Mouse (Mus musculus): ENCODE results near the gene Gm20883.
"Not testable (repeated sequence)": the region's sequence is repeated elsewhere in the genome, so short reads cannot be mapped to it uniquely, and the experiment has no call there.

DNA sequence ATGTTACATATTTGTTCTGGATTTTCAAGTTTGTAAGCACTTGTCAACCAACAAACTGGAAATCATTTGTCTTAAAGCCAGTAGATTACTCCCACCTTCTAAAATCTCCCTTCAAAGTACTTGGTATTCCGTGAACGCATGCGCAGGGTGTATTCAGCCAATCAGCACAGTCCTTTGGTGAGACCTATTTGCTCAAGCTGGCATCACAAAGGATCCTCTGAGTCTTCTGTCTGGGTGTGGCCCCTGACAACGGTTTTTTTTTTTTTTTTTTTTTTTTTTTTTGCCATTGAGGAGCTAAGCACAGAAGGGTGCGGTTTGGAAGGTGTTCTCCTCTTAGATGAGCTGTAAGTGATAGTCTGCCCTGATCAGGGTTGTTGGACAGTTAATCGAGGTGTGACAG is at the start of gene Gm20883:
- TF ChIP-seq CTCF, POLR2A (IDR thresholded peaks at IDR 0.05; ENCODE audit: extremely low read depth, insufficient read depth, low read length): not testable (repeated sequence)

Measured in cortical plate, adult 2 months (tissue).